Mouse (Mus musculus): Measurements from ENCODE around the gene D630023F18Rik.

Gene D630023F18Rik

DNA sequence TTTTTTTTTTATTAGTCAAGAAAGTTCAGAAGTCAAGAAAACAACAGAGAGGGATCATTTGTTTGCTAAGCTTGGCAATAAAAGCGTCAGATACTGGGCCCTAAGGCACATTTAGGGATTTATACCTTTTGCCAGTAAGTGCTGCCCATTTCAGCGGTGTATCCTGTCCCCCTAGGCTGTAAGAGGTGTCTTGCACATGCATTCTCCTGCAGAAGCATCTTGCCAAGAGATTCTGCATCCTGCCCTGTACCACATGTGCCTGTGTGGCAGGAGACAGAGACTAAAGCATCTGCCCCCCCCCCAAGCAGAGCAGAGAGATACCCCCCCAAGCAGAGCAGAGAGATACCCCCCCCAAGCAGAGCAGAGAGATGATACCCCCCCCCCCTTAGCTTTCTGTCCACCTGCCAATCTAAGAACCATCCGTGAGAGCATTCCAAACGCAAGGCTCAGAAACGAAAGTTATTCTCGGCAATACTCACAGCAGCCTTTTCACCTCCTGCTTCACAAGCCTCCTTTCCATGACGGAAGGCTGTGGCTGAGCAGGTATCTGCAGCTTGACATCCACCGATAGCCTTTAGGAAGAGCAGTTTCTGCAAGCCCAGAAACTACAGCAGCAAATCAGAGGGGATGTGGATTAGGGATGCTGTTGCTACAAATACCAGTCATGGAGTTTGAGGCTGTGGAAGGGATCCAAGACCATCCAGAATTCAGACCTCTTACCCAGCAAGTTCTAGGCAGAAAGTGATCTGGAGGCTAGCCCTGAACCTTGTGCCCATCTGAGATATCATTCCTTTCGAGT is at the start of gene D630023F18Rik:
Gene D630023F18Rik, minus strand, starts transcription at position 641 of the 799 bp plus-strand sequence.
- in situ Hi-C loops (cut with MseI, MboI), result no loop called here

DNA sequence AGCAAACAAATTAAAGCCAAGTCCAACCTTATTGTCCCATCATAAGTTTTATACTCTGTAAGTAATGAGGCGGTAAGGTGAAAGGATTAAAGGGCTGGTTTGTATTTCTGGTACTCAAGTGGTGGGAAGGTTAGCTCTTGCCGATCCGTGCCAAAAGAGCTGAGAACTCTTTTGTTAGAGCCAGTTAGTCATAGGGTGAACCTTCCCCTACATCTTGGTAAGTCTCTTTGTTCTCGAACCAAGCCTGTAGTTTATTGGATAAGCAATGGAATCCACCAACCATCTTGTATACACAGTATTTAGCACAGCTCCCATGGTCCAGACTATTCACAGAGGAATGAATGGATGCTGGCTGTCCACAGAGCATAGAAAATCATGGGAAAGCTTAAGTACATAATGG is 48.6 kb upstream of the D630023F18Rik start:
- in situ Hi-C loops (cut with MseI, MboI), result loop anchor here (10.0 kb wide), 1 partner anchor 127 kb away; no protein-coding TSS in a partner anchor

DNA sequence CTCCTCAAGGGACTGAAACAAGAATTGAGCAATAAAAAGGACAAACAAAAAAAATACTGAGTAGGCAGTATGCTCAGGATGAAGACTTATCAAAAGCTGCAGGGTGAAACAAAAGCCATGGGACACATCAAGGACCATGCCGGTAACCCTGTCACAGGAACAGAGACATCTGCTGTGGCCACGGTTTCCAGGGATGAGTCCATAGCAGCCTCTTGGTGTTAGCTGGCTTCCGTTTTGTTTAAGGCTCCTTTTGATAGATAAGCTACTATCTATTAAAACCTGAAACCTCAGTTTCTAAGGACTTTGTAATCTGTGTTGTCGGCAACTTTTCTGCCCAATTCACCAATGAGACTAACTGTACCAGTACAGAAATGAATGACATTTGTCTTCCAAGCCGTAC is 46.9 kb upstream of the D630023F18Rik start:
- in situ Hi-C loops (cut with MseI, MboI), result loop anchor here (10.0 kb wide), 1 partner anchor 125 kb away; no protein-coding TSS in a partner anchor

DNA sequence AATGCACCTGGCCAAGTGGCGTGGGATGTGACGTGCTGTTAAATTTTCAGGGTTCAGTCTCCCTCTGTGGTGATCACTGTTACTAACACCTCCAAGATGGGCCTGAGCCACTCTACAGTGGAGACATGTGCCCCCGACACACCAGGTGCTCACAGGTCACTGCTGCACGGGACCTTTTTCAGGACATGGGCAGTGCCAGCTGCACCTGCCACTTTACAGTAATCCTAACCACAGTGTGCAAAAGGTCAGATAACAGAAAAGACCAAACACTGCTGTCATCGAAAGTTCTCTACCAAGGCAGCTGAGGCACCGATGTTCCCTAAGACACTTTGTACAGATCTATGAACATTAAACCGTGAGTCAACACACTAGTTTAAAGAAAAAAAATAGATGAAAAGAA is 46.5 kb upstream of the D630023F18Rik start:
- in situ Hi-C loops (cut with MseI, MboI), result no loop called here

DNA sequence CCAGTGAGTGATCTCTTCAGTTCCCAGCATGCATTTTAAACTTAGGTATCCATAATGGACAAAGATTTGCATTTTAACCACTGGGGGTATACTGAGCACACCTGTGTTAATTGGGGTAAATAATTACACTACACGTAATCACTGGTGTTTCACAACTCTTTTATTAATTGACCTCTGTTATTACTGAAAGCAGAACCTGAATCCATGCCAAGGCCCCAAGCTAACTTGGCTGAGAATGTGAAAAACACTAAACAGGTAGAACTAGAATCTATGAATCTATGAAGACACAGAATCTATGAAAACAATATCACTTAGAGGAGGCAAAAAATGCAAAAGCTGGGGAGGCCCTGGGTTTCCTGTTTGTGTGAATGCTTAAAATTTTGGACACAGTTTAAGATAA is 44.5 kb upstream of the D630023F18Rik start:
- in situ Hi-C loops (cut with MseI, MboI), result no loop called here

DNA sequence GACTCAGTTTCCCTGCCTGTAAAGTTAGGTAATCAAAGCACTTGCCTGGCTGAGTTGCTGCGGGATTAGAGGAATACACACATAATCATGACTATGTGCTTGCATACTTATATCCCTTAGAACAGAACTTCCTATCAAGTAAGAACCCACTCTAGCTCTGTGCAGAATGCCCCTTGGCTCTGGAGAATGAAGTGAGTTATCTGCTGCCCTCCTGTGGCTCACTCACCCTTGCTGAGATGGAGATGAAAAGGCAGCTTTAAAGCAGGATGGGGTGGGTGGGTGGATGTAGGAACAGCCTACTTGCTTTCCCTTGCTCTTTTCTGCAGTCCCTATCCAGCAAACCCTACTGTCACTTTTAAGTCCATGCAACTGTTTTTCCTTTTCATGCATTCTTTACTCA is 39.2 kb upstream of the D630023F18Rik start:
- in situ Hi-C loops (cut with MseI, MboI), result no loop called here

DNA sequence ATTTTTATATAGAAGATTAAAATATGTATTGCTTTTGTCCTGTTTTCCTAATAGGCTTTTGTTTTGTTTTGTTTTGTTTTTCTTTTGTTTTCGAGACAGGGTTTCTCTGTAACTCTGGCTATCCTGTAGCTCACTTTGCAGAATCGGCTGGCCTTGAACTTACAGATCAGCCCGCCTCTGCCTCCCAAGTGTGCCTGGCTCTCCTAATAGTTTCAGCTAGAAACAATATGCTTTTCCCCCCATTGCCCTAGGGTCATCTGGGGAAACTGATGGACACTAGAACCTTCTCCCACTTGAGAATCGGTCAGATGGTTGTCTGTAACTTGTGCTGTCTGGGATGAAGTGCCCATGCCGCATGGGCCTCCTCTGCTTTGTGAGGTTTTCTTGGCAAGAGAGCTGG is 33.1 kb upstream of the D630023F18Rik start:
- in situ Hi-C loops (cut with MseI, MboI), result no loop called here

DNA sequence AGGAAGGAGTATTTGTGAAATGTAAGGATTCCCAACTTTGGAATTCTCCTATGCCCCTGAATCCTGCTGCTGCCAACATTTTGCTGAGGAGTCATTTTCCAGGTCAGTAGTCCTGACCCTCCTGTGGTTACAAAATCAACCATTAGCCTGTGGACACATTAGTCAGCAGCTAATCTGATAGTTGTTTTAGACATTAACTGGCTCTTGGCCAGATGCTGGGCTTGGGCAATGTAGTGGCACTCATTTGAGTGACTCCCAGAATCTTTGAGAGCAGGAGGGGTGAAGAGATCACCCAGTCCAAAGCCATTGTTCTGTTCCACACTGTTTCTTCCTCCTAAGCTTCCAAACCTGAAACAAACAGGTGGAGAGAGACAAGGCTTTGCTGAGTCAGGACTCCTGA is 31.8 kb upstream of the D630023F18Rik start:
- in situ Hi-C loops (cut with MseI, MboI), result no loop called here

DNA sequence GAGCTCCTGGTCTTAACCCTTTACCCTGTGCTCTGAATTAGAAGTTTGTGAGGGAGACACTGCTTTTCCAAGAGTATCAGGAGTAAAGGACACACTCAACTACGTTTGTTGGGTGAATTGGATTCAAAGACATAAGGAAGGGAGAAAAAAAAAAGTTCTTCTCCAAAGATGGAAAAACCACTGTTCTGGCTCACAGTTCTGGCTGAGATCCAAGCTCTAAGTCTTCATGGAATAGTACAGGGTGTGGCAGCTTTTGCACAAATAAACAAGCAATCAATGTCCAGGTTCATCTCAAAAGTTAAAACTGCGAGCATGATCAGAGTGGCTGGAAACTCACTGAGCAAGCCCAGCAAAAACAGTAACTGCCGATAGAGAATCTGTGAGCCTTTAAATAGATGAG is 25.0 kb upstream of the D630023F18Rik start:
- in situ Hi-C loops (cut with MseI, MboI), result no loop called here

DNA sequence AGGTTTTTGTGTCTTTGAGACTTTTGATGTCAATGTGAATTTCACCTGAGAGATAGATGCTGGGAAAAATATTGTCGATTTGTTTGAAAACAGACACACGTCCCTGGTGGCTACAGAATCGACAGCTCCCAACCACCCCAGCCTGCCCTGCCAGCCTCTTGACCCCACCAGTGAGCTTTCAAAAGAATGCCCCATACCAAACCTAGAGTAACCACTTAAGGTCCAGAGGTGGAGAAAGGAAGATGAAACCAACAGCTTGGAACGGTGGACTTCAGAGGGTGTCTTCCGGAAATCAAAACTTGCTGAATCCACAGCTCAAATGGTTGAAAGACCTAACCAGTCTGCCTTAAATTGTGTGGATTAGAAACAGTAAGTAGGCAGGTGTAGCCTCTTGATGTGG is 24.3 kb upstream of the D630023F18Rik start:
- in situ Hi-C loops (cut with MseI, MboI), result no loop called here

DNA sequence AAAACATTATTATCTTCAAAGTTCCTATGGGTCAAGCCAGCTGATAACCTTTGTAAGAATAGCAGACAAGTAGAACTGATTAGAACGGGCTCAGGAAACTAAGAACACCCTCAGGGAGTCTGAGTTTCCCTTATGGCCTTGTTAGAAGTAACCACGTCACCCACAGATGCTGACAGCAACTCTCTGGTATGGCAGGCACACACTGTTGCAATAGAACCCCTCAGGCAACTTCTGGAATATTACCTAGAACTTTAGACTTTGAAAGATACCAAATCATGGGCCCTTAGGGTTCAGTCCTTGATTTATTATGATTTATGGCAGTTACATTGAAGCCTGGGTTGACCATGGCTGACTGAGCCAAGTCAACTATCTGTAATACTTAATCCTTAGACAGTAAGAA is 23.6 kb upstream of the D630023F18Rik start:
- in situ Hi-C loops (cut with MseI, MboI), result no loop called here

DNA sequence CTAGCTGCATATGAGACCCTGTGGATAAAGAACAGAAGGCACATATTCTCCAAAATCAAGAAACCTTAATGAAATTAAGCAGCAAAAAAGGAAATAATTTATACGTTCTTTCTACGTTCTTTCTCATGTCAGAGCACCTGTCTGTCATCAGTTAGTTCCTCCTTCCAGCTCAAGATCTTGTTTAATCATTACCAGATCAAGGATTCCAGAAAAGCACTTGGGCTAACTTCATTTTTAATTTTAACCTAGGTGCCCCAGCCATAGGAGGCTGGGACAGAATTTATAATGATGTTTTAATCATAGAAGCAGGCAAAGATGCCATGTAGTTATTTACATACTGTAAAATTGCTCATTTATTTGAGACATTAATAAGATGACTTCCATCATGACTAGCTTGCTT is 21.8 kb upstream of the D630023F18Rik start:
- in situ Hi-C loops (cut with MseI, MboI), result no loop called here

DNA sequence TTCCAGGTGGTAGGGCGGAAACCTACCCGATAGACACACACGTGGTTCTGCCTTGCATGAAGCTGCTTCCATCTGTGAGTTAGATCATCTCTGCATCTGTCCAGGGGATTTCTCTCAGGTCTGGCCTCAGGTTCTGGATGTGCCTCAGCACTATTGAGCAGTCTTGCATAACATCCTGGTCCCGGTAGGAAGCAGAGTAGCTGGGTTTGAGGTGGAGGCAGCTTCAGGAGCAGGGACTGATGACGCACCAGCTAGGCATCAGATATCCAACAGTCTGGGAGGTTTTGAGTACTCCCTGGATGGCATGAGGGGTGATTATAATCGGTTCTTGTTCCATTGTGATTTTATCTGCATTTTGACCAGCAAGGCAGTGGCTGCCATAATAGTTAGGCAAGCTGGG is 14.5 kb upstream of the D630023F18Rik start:
- in situ Hi-C loops (cut with MseI, MboI), result no loop called here

DNA sequence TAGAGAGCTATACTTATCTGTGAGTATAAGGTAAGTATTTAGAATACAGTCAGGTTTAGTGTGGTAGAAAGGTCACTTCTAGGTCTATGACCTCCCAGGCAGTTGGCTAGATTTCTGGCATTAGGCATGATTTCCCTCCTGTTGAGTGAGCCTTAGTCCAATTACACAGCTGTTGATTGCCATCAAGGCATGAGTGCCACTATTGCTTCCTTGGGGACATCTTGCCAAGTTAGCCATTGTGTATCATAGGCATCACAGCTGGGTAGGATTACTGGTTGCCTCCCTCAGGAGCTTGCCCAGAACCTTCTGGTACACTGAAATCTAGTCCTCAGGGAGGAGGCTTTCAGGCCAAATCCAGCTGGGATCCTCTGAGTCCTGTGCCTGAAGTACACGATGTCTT is 9.8 kb upstream of the D630023F18Rik start:
- in situ Hi-C loops (cut with MseI, MboI), result no loop called here

DNA sequence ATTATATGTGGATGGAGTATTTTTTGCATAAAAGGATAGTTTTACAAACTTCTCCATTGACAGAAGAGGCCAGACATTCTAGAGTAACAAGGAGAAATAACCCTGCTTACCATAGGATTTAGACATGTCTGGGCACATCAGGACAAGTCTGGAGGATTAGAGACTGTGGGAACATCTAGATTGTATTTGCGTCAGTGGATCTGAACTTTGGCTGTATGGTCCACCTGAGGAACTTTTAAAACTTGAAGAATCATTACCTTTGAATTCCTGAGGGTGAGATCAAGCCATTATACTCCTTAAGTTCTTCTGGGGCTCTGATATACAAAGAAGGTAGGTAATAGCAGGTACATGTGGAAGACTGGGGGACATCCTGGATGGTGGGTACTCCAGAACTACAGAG is 8.7 kb upstream of the D630023F18Rik start:
- in situ Hi-C loops (cut with MseI, MboI), result no loop called here

DNA sequence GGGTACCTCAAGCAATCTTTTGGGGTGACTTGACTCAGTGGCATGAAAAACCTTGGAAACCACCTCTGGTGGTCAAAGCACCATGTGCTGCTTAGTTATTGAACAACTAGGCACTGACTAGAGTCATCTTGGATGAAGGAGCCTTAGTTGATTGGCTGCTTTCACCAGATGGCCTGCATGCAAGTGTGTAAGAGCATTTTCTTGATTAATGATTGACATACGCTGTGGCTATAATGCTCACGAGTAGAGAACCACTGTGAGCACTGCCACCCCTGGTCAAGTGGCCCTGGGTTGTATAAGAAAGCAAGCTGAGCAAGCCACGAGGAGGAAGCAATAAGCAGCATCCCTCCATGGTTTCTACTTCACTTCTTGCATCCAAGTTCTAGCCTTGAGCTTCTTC is 7.2 kb upstream of the D630023F18Rik start:
- in situ Hi-C loops (cut with MseI, MboI), result no loop called here

DNA sequence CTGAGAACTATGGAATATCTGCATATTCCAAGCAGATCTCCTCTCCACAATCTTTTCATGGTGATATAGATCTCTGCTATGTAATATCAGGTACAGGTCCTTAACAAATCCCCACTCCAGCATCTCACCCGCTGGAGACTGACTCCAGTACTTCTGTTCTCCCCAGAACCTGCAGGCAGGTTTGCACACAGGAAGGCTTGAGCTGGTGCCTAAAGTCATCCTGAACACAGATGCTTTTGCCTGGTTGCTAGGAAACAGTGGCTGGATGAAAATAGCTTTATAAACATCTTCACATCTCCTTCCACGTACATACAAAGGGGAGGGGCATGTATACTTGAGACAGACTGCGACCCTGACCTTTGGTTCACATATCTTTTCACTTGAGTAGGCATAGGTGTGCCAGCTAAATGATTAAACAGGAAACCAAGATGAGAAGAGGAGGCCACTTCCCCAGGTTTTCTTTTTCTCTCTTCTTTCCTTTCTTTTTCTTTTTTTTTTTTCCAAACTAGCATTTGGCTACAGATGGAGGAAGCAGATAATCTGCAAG is 6.7 kb upstream of the D630023F18Rik start:
- in situ Hi-C loops (cut with MseI, MboI), result no loop called here

DNA sequence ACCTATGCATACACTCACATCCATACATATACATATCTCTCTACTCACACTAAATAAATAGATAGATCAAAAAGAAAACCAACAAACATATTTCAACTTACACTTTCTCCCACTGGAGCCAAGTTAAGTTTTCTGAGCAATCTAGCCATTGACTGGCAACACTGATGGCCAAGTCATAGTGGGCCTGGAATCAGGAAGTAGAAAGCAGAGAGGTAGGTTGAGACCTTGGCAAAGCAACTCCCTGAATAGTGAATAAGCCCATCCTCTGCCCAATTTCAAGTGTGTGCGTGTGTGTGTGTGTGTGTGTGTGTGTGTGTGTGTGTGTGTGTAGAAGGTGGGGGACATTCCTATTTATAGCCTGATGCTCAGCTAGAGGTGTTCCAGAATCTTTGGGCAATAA is 3.6 kb downstream of the D630023F18Rik start, which contains the start of gene Gm28845:
Gene Gm28845, minus strand, starts transcription at position 121 of the 400 bp plus-strand sequence.
- in situ Hi-C loops (cut with MseI, MboI), result loop anchor here in 1 of 2 experiments (5.0 kb wide), 1 partner anchor 58 kb away; no protein-coding TSS in a partner anchor

DNA sequence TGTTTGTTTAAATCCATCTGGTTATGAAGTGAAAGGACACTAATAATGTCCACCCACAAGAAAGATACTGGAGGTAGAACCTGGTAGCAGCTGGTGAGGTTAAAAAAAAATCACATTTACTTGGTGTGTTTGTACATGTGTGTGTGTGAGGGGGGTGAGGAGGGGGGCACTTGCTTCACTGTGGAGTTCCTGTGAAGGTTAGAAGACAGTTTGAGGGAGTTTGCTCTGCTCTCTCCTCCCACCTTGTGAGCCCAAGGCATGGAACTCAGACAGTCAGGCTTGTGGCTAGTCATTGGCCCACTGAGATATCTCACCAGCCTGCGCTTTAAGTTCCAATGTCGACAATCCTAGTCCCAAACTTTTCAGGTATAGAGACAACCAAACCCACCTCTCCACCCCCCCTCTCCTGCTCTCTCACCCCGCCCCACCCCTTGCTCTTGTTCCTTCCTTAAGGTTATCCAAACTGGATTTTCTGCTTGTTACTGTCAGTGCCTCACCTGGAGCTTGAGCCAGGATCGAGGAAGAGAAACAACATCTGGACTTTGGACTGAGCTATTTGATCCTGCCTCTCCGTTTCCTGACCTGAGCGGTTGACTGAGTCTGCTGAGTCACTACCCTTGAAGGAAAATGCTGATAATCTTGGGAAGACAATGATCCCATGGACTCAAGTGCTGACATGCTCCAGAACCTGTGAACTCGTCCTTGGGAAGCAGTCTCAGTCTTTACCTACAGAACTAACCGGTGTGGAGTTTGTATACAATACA is 4.7 kb downstream of the D630023F18Rik start:
- in situ Hi-C loops (cut with MseI, MboI), result loop anchor here in 1 of 2 experiments (5.0 kb wide), 1 partner anchor 59 kb away; no protein-coding TSS in a partner anchor

DNA sequence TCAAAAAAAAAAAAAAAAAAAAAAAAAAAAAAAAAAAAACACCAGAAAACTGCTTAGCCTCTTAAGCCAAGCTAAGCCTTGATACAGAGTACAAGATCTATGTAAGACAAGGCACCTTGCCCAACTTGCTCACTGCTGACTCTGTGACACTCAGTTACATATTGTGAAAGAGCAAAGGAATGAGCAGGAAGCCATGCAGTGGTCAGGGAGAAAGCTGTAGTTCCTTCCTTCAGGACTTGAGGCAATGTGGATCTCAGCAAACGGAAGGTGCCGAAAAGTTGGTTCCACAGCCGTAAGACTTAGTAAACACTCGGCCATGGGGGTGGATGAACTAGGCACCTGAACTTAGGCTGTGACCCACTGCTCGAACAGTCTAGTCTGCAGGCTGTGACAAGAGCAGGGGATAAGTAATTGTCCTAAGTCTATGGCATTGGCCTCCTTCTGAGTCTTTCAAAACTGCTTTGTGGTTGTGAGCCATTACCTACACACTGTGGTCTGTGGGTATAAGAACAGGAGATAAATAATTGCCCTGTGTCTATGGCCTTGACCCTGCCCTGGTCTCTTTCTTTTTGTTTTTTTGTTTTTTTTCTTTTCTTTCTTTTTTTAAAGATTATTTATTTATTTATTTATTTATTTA is 9.4 kb downstream of the D630023F18Rik start:
- in situ Hi-C loops (cut with MseI, MboI), result loop anchor here in 1 of 2 experiments (5.0 kb wide), 1 partner anchor 64 kb away; no protein-coding TSS in a partner anchor

DNA sequence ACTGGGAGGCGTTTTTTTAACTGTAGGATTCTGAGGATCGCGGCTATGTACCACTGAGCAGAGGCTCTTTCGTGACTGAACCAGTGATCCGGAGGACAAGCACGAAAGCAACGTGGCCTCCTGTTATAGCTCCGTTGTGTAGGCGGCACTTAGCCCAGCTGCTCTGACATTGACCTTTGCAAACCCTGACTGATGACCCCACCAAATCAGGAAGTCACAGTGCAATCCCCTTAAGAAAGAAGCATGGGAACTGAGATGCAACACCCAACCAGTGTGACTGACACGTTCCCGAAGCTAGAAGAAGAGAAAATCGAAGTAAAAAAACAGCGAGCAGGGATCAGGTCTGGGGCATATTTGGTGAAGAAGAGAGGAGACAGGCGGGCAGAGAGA is 10.2 kb downstream of the D630023F18Rik start:
- in situ Hi-C loops (cut with MseI, MboI), result loop anchor here in 1 of 2 experiments (5.0 kb wide), 1 partner anchor 64 kb away; no protein-coding TSS in a partner anchor
